Mouse (Mus musculus): ENCODE results near the gene Olfr826. TPM values are rescaled to one million over a fixed set of nuclear protein-coding genes. Genes with fewer than 3 reads are reported as not detected.

Gene Olfr826
- polyA plus RNA-seq (2014; fragmentation: Illumina TruSeq; extraction: RNeasy Lipid Tissue Mini Kit (QIAGEN cat#74804); ENCODE audit: insufficient read depth, low read depth, low replicate concordance): not detected

GRCm38 (mm10) chr10:130184086-130184485 is at the start of gene Olfr826:
Gene Olfr826 (minus strand): TSS chr10:130184186.

GRCm38 (mm10) chr10:130214303-130214702 is 30.3 kb upstream of the Olfr826 start, which contains the start of gene Olfr827:
Gene Olfr827 (minus strand): TSS chr10:130214403.

GRCm38 (mm10) chr10:130166666-130167065 is 17.3 kb downstream of the Olfr826 start, which contains the start of gene Olfr825:
Gene Olfr825 (minus strand): TSS chr10:130166766.

GRCm38 (mm10) chr10:130129900-130130299 is 54.1 kb downstream of the Olfr826 start, which contains the start of gene Olfr824:
Gene Olfr824 (minus strand): TSS chr10:130130000.

Other genes starting within 250 kb of the Olfr826 start
- gene Olfr818, start 235.1 kb downstream of the Olfr826 start, polyA plus RNA-seq (2014; fragmentation: Illumina TruSeq; extraction: RNeasy Lipid Tissue Mini Kit (QIAGEN cat#74804); ENCODE audit: insufficient read depth, low read depth, low replicate concordance): not detected
- gene Olfr819, start 216.9 kb downstream of the Olfr826 start, polyA plus RNA-seq (2014; fragmentation: Illumina TruSeq; extraction: RNeasy Lipid Tissue Mini Kit (QIAGEN cat#74804); ENCODE audit: insufficient read depth, low read depth, low replicate concordance): not detected
- gene Olfr247, start 208.0 kb downstream of the Olfr826 start, polyA plus RNA-seq (2014; fragmentation: Illumina TruSeq; extraction: RNeasy Lipid Tissue Mini Kit (QIAGEN cat#74804); ENCODE audit: insufficient read depth, low read depth, low replicate concordance): not detected
- not detected for gene Gm10310, start 199.1 kb downstream of the Olfr826 start, polyA plus RNA-seq (2014; fragmentation: Illumina TruSeq; extraction: RNeasy Lipid Tissue Mini Kit (QIAGEN cat#74804); ENCODE audit: insufficient read depth, low read depth, low replicate concordance)
- not detected for gene Olfr820, start 171.6 kb downstream of the Olfr826 start, polyA plus RNA-seq (2014; fragmentation: Illumina TruSeq; extraction: RNeasy Lipid Tissue Mini Kit (QIAGEN cat#74804); ENCODE audit: insufficient read depth, low read depth, low replicate concordance)
- not detected for gene Olfr821, start 153.8 kb downstream of the Olfr826 start, polyA plus RNA-seq (2014; fragmentation: Illumina TruSeq; extraction: RNeasy Lipid Tissue Mini Kit (QIAGEN cat#74804); ENCODE audit: insufficient read depth, low read depth, low replicate concordance)
- not detected for gene Olfr822, start 113.0 kb downstream of the Olfr826 start, polyA plus RNA-seq (2014; fragmentation: Illumina TruSeq; extraction: RNeasy Lipid Tissue Mini Kit (QIAGEN cat#74804); ENCODE audit: insufficient read depth, low read depth, low replicate concordance)
- gene Olfr823, start 68.8 kb downstream of the Olfr826 start, polyA plus RNA-seq (2014; fragmentation: Illumina TruSeq; extraction: RNeasy Lipid Tissue Mini Kit (QIAGEN cat#74804); ENCODE audit: insufficient read depth, low read depth, low replicate concordance): not detected
- not detected for gene Olfr824, start 54.2 kb downstream of the Olfr826 start, polyA plus RNA-seq (2014; fragmentation: Illumina TruSeq; extraction: RNeasy Lipid Tissue Mini Kit (QIAGEN cat#74804); ENCODE audit: insufficient read depth, low read depth, low replicate concordance)
- not detected for gene Olfr825, start 17.4 kb downstream of the Olfr826 start, polyA plus RNA-seq (2014; fragmentation: Illumina TruSeq; extraction: RNeasy Lipid Tissue Mini Kit (QIAGEN cat#74804); ENCODE audit: insufficient read depth, low read depth, low replicate concordance)
- gene Olfr827, start 30.2 kb upstream of the Olfr826 start, polyA plus RNA-seq (2014; fragmentation: Illumina TruSeq; extraction: RNeasy Lipid Tissue Mini Kit (QIAGEN cat#74804); ENCODE audit: insufficient read depth, low read depth, low replicate concordance): not detected
- gene Neurod4, start 96.1 kb upstream of the Olfr826 start, polyA plus RNA-seq (2014; fragmentation: Illumina TruSeq; extraction: RNeasy Lipid Tissue Mini Kit (QIAGEN cat#74804); ENCODE audit: insufficient read depth, low read depth, low replicate concordance): not detected
- 1.8 TPM for gene Tespa1, start 138.7 kb upstream of the Olfr826 start, polyA plus RNA-seq (2014; fragmentation: Illumina TruSeq; extraction: RNeasy Lipid Tissue Mini Kit (QIAGEN cat#74804); ENCODE audit: insufficient read depth, low read depth, low replicate concordance)
- not detected for gene Vmn2r84, start 210.1 kb upstream of the Olfr826 start, polyA plus RNA-seq (2014; fragmentation: Illumina TruSeq; extraction: RNeasy Lipid Tissue Mini Kit (QIAGEN cat#74804); ENCODE audit: insufficient read depth, low read depth, low replicate concordance)
- not detected for gene Vmn2r85, start 245.5 kb upstream of the Olfr826 start, polyA plus RNA-seq (2014; fragmentation: Illumina TruSeq; extraction: RNeasy Lipid Tissue Mini Kit (QIAGEN cat#74804); ENCODE audit: insufficient read depth, low read depth, low replicate concordance)

Data from lung, adult 10 weeks (tissue).